Mouse (Mus musculus) cortical plate, adult 2 months (tissue): ENCODE results near the gene Ttll11.

ENCODE experiments used
- CTCF ChIP-seq: fragments of 200-500 bp; IDR thresholded peaks from 2 replicates; pipeline ENCODE4 v1.5.1; 2011; ENCODE audit warnings: mild to moderate bottlenecking, control low read depth, low read length; ENCODE audit not compliant: insufficient read depth; ENCODE audit errors: extremely low read depth
- POLR2A ChIP-seq: fragments of 200-500 bp; IDR thresholded peaks from 2 replicates; pipeline ENCODE4 v1.6.1; 2011; ENCODE audit warnings: mild to moderate bottlenecking, low read length, control low read depth; ENCODE audit not compliant: insufficient read depth; ENCODE audit errors: extremely low read depth

DNA sequence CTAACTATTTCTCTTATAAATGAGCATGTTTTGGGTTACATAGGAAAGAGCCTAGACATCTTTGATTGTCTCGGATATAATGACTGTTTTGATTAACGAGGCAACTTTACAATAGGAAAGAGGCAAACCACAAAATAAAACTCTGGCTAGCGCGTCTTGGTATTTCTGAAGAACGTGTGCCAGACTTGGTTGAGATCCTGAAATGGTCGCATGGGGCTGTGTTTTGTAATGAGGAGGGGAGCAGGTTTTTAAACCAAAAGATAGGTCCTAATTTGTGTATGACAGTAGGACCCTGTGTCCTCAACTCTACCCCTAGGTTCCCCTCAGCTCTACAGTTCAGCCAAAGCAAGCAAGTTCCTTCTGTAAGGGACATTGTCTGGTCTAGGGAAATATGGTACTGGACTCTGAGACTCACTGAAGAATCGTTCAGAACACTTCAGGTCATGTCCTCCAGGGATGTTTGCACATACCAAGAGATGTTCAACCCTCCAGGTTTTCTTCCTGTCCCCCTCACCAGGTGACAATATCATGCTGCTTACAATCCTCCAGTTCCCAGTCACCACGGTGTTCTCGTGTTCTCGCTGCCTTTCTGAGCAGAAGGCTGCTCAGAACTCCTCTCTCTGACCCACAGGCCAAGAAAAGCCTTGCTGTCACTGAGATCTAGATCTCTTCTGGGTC, 147.7 kb downstream of the Ttll11 start:
- TF ChIP-seq POLR2A, result no peak
- TF ChIP-seq CTCF, result no peak
